Mouse (Mus musculus) liver, adult (tissue): ENCODE results near the gene Gm15056.

ENCODE experiments used
- GATA4 ChIP-seq: IDR thresholded peaks from 2 replicates; pipeline ENCODE4 v1.6.1; 2014; ENCODE audit warnings: mild to moderate bottlenecking, low read length; ENCODE audit not compliant: insufficient replicate concordance

Gm15056 gene

GRCm38 (mm10) chr8:20902527-20902926, at the start of gene Gm15056:
Gene Gm15056, minus strand, starts transcription at chr8:20902627.
- TF ChIP-seq GATA4 = no peak

GRCm38 (mm10) chr8:20944610-20945009, 42.2 kb upstream of the Gm15056 start, which contains the start of gene AY761185:
Gene AY761185, minus strand, starts transcription at chr8:20944710.
- TF ChIP-seq GATA4 = no peak

- no peak for TF ChIP-seq GATA4
Observed at GRCm38 (mm10) chr8:20921971-20922370, 19.5 kb upstream of the Gm15056 start, which contains the start of gene Gm6040. Gene Gm6040, minus strand, starts transcription at chr8:20922071.

GRCm38 (mm10) chr8:20912288-20912687, 9.9 kb upstream of the Gm15056 start:
- no peak for TF ChIP-seq GATA4

GRCm38 (mm10) chr8:20908256-20908655, 5.8 kb upstream of the Gm15056 start:
- TF ChIP-seq GATA4 = no peak

- no peak for TF ChIP-seq GATA4
Observed at GRCm38 (mm10) chr8:20907119-20907518, 4.7 kb upstream of the Gm15056 start.

GRCm38 (mm10) chr8:20892369-20892768, 10.1 kb downstream of the Gm15056 start, which contains the start of gene Defb33:
Gene Defb33, plus strand, starts transcription at chr8:20892669.
- no peak for TF ChIP-seq GATA4

GRCm38 (mm10) chr8:20874608-20875007, 27.8 kb downstream of the Gm15056 start:
- no peak for TF ChIP-seq GATA4
